Mouse (Mus musculus) erythroblast, embryonic 14.5 days (primary cell): ENCODE data around the gene Nemp1.

ENCODE experiments used
- GATA1 ChIP-seq: IDR thresholded peaks from 2 replicates; pipeline ENCODE4 v1.6.1; 2012; ENCODE audit warnings: low read length, inconsistent platforms, mixed read lengths
- TAL1 ChIP-seq: IDR thresholded peaks from 3 replicates; pipeline ENCODE4 v1.6.1; 2012; ENCODE audit warnings: low read length, inconsistent platforms, mixed read lengths

- TF ChIP-seq GATA1 (no peak), TAL1 (no peak)
Observed at GRCm38 (mm10) chr10:127705783-127706182, 39.1 kb downstream of the Nemp1 start.
